Mouse (Mus musculus): ENCODE measurements around the gene Nipbl. TPM values are rescaled to one million over a fixed set of nuclear protein-coding genes. Genes with fewer than 3 reads are reported as not detected.
"Not testable (repeated sequence)": the region's sequence is repeated elsewhere in the genome, so short reads cannot be mapped to it uniquely, and the experiment has no call there.

Gene Nipbl
- polyA plus RNA-seq, 1 experiment from 2014 or later, result 13.3 TPM

GRCm38 (mm10) chr15:8281701-8282100 lies 162.6 kb downstream of the Nipbl start:
- Histone ChIP-seq H3K36me3 (no peaks in the 10 kb centered on the region), H3K4me2 (no peak overlapping the region), H3K9ac (replicated peaks) (no peak overlapping the region), H3K9me3 (replicated peaks) (no peaks in the 10 kb centered on the region), H3K27me3 (replicated peaks) (no peaks in the 10 kb centered on the region), H3K27ac (replicated peaks) (no peak overlapping the region), H3K4me1 (no peaks in the 10 kb centered on the region), H3K4me3 (replicated peaks) (no peak overlapping the region)
- WGBS, result 89% methylated on average over 7 of the region's 7 CpGs
- no peak for ATAC-seq (ENCODE audit: low FRiP score)

GRCm38 (mm10) chr15:8279929-8280610 lies 164.2 kb downstream of the Nipbl start:
- Histone ChIP-seq H3K9me3 (replicated peaks) (no peaks in the 10 kb centered on the region), H3K27ac (replicated peaks) (no peak overlapping the region), H3K27me3 (replicated peaks) (no peaks in the 10 kb centered on the region), H3K4me3 (replicated peaks) (peak overlapping the region; percentile 29), H3K4me1 (no peaks in the 10 kb centered on the region), H3K4me2 (peak overlapping the region; percentile 58), H3K36me3 (no peaks in the 10 kb centered on the region), H3K9ac (replicated peaks) (no peak overlapping the region)
- ATAC-seq (ENCODE audit: low FRiP score), result peak; percentile 69
- 68% methylated on average over 20 of the region's 20 CpGs for WGBS

- no peaks in the 10 kb centered on the region for H3K9me3 ChIP-seq (replicated peaks)
Observed at GRCm38 (mm10) chr15:8279320-8279779, 164.9 kb downstream of the Nipbl start.

GRCm38 (mm10) chr15:8277916-8278315 lies 166.3 kb downstream of the Nipbl start:
- not testable (repeated sequence) for H3K27me3 ChIP-seq (replicated peaks); ATAC-seq (ENCODE audit: low FRiP score); H3K4me1 ChIP-seq; H3K4me2 ChIP-seq; H3K9me3 ChIP-seq (replicated peaks); H3K9ac ChIP-seq (replicated peaks); H3K4me3 ChIP-seq (replicated peaks); H3K27ac ChIP-seq (replicated peaks)
- peaks cover 15% of the 10 kb centered on the region; the same call in 1 of the 2 replicates for H3K36me3 ChIP-seq
- 93% methylated on average over 4 of the region's 4 CpGs for WGBS

More at GRCm38 (mm10) chr15:8279320-8279779, 164.9 kb downstream of the Nipbl start:
- H3K36me3 ChIP-seq, result 0 out of 2 replicates have a peak, but pooled peaks cover 4% of the 10 kb centered on the region
- peak overlapping the region; percentile 58 for H3K4me2 ChIP-seq
- no peaks in the 10 kb centered on the region for H3K4me1 ChIP-seq
- 47% methylated on average over 16 of the region's 17 CpGs for WGBS
- H3K4me3 ChIP-seq (replicated peaks), result peak overlapping the region; percentile 29
- no peak overlapping the region for H3K9ac ChIP-seq (replicated peaks)
- peak; percentile 59; the same call in 1 of the 2 replicates for ATAC-seq (ENCODE audit: low FRiP score)
- no peaks in the 10 kb centered on the region for H3K27me3 ChIP-seq (replicated peaks)
- H3K27ac ChIP-seq (replicated peaks), result no peak overlapping the region

GRCm38 (mm10) chr15:8271952-8272351 lies 172.3 kb downstream of the Nipbl start:
- WGBS, result 93% methylated on average over 8 of the region's 8 CpGs
- no peaks in the 10 kb centered on the region for H3K9me3 ChIP-seq (replicated peaks)
- no peak overlapping the region for H3K9ac ChIP-seq (replicated peaks)
- H3K4me1 ChIP-seq, result no peaks in the 10 kb centered on the region
- H3K4me2 ChIP-seq, result no peak overlapping the region
- H3K27ac ChIP-seq (replicated peaks), result no peak overlapping the region
- no peaks in the 10 kb centered on the region for H3K27me3 ChIP-seq (replicated peaks)
- no peak overlapping the region for H3K4me3 ChIP-seq (replicated peaks)
- peaks cover 69% of the 10 kb centered on the region for H3K36me3 ChIP-seq
- ATAC-seq (ENCODE audit: low FRiP score), result no peak

GRCm38 (mm10) chr15:8268231-8268630 lies 176.0 kb downstream of the Nipbl start:
- H3K36me3 ChIP-seq, result peaks cover 86% of the 10 kb centered on the region
- H3K27me3 ChIP-seq (replicated peaks), result no peaks in the 10 kb centered on the region
- 91% methylated on average over 8 of the region's 8 CpGs for WGBS
- no peak overlapping the region for H3K27ac ChIP-seq (replicated peaks)
- no peak overlapping the region for H3K4me2 ChIP-seq
- H3K4me1 ChIP-seq, result no peaks in the 10 kb centered on the region
- ATAC-seq (ENCODE audit: low FRiP score), result no peak
- H3K4me3 ChIP-seq (replicated peaks), result no peak overlapping the region
- no peaks in the 10 kb centered on the region for H3K9me3 ChIP-seq (replicated peaks)
- no peak overlapping the region for H3K9ac ChIP-seq (replicated peaks)

GRCm38 (mm10) chr15:8267211-8267610 lies 177.1 kb downstream of the Nipbl start:
- 94% methylated on average over 3 of the region's 3 CpGs for WGBS
- H3K4me2 ChIP-seq, result no peak overlapping the region
- no peak for ATAC-seq (ENCODE audit: low FRiP score)
- H3K36me3 ChIP-seq, result peaks cover 87% of the 10 kb centered on the region
- H3K27ac ChIP-seq (replicated peaks), result no peak overlapping the region
- H3K9me3 ChIP-seq (replicated peaks), result no peaks in the 10 kb centered on the region
- no peak overlapping the region for H3K9ac ChIP-seq (replicated peaks)
- H3K27me3 ChIP-seq (replicated peaks), result no peaks in the 10 kb centered on the region
- H3K4me1 ChIP-seq, result no peaks in the 10 kb centered on the region
- no peak overlapping the region for H3K4me3 ChIP-seq (replicated peaks)

GRCm38 (mm10) chr15:8265946-8266345 lies 178.3 kb downstream of the Nipbl start:
- Histone ChIP-seq H3K27me3 (replicated peaks) (no peaks in the 10 kb centered on the region), H3K4me2 (no peak overlapping the region), H3K9ac (replicated peaks) (no peak overlapping the region), H3K4me1 (no peaks in the 10 kb centered on the region), H3K4me3 (replicated peaks) (no peak overlapping the region), H3K36me3 (peaks cover 81% of the 10 kb centered on the region), H3K9me3 (replicated peaks) (no peaks in the 10 kb centered on the region), H3K27ac (replicated peaks) (no peak overlapping the region)
- 79% methylated on average over 3 of the region's 3 CpGs for WGBS
- ATAC-seq (ENCODE audit: low FRiP score), result no peak

Other genes starting within 250 kb of the Nipbl start
- not detected in 2 replicates for gene Gm2310, start 75.5 kb upstream of the Nipbl start, polyA plus RNA-seq (2015; fragmentation: Nextera tagmentation; extraction: Ambion mirVana)